Mouse (Mus musculus): ENCODE results near the gene Card9. TPM values are rescaled to one million over a fixed set of nuclear protein-coding genes. Genes with fewer than 3 reads are reported as not detected.
"Not testable (repeated sequence)": the region's sequence is repeated elsewhere in the genome, so short reads cannot be mapped to it uniquely, and the experiment has no call there.

Gene Card9
- 1 to 10 TPM in 2 of 3 experiments, under 1 TPM in 1; 0.53 to 2.1 (median 1.1) TPM for polyA plus RNA-seq (2017; shearing (Covaris generic))

GRCm38 (mm10) chr2:26360772-26361171 lies at the start of gene Card9:
Gene Card9, minus strand, starts transcription at chr2:26360918.
- no peak for ATAC-seq

GRCm38 (mm10) chr2:26410091-26410490 lies 49.4 kb upstream of the Card9 start:
- ATAC-seq, result no peak

- ATAC-seq, result no peak
Observed at GRCm38 (mm10) chr2:26409362-26409761, 48.6 kb upstream of the Card9 start.

DNA sequence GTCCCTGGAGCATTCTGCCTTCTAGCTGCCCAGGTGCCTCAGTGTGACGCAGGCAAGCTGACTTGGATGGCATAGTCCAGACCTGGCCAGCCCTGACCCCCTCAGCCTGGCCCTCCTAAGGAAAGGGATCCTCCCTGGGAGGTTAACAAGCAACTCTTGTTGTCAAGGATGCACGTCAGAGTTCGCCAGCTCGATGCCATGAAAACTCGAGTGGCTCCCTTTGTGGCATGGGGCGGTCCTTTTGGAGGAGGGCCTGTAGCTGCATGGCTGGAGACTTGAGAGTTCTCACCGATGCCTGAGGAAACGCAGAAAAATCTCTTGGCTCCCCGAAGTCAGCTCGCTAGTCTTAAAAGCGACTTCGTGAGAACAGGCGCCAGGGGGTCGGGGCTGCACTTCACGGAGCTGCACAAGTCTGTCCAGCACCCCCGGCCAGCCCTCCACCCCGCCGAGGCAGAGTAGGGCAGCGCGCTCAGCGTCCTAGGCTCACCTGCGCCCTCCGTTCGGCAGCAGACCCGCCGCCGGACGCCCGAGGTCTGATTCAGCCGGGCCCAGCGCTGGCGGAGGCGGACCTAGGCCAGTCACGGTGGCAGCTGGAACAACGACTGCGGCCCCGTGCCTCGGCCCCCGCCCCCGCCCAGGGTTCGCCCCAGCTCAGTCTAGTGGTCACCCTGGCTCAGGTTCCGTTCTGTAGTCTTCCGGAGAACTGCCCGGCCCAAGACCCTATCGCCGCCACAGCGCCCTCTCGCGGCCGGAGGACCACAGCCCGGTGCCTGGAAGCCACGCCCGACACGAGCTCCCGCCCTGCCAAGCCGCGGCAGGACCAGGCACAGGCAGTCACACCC lies 48.0 kb upstream of the Card9 start, which contains the start of gene Inpp5e:
TSS of gene Inpp5e (minus strand) at position 689 of the 842 bp plus-strand sequence.
- ATAC-seq, result peak; percentile 94

DNA sequence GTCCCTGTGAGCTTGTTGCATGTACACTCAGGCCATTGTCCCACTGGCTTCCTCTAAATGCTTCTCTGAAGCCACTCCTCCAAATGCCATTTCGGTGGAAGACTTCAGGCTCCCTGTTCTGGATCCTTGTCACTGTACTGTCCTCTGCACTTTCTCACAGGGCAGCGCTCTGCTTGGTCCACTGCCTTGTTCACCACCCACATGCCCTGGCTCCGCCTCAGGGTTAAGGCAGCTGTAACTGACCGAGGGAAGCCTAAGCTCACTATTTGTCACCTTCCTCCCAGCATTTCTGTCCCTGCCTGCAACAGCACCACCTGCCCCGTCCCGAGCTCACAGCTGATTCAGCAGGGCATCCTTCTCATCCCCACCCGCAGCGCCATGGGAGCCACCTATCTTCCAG lies 42.6 kb upstream of the Card9 start:
- ATAC-seq, result no peak

- no peak for ATAC-seq
Observed at GRCm38 (mm10) chr2:26402265-26402664, 41.5 kb upstream of the Card9 start.

- ATAC-seq, result no peak
Observed at GRCm38 (mm10) chr2:26401023-26401422, 40.3 kb upstream of the Card9 start.

GRCm38 (mm10) chr2:26400296-26400695 lies 39.6 kb upstream of the Card9 start:
- ATAC-seq, result no peak

- no peak for ATAC-seq
Observed at GRCm38 (mm10) chr2:26399647-26400046, 38.9 kb upstream of the Card9 start.

- ATAC-seq, result no peak
Observed at GRCm38 (mm10) chr2:26398978-26399377, 38.3 kb upstream of the Card9 start.

DNA sequence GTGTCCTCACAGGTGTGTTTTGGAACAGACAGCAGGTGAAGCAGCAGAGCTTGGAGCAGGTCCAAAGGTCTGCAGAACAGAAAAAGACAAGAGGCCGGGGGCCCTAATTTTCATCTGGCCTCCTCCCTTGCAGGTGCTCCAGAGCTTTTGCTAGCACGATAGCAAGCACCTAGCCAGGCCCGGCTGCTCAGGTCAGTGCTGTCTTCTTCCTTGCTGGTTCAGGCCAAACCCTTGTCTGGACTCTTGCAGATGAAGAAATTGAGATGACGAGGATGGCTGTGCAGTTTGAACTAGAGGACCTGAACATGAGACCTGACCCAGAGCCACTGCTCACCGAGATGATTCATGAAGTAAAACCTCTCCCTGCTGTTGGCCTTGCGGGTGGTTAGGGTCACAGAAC lies 30.9 kb upstream of the Card9 start:
- ATAC-seq, result no peak

DNA sequence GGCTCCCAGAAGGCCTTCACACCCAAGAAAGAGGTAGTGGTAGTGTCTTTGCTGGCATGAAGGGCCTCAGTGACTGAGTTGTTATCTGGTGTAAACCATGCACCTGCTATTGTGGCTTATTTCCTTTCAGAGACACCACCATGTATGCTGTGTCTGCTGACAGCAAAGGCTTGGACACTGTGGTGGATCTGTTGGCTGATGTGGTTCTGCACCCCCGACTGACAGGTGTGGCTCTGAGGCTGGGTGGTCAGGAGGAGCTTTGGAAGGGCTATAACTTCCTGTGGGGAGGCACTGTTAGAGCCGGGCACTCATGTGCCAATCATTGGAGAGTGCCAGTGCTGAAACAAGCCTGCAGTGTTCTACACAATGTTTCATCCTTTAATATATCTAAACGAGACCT lies 30.2 kb upstream of the Card9 start:
- ATAC-seq, result no peak

DNA sequence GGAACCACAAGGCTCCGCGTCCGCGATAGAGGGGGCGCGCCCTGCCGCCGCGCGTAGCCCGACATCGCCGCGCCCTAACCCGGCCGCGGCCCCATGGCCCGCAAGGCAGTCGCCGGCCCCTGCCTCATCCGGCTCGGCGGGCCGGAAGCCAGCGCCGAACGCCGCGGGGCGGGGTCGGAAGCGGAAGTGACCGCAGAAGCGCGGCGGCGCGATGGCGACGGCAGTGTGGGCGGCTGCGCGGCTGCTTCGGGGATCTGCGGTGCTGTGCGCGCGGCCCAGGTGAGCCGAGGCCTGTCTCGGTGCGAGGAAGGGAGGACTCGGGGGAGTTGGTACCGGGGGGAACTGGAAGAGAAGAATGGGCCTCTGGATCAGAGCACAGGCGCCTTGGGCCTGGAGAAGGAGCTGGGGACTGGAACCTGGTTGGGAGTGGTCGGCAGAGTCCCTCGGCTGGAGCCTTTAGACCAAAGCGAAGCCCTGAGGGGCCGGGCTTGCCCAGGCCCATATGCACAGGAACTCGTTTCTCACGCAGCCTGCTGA lies 28.5 kb upstream of the Card9 start, which contains the start of the genes Entr1 and Pmpca:
TSS of gene Entr1 (minus strand) at position 163 of the 537 bp plus-strand sequence.
TSS of gene Pmpca (plus strand) at position 186 of the 537 bp plus-strand sequence.
- ATAC-seq, result peak; percentile 94

GRCm38 (mm10) chr2:26388682-26389153 lies 28.0 kb upstream of the Card9 start:
- ATAC-seq, result peak; percentile 11

GRCm38 (mm10) chr2:26387713-26388112 lies 27.0 kb upstream of the Card9 start:
- ATAC-seq, result no peak

GRCm38 (mm10) chr2:26380871-26381270 lies 20.2 kb upstream of the Card9 start:
- ATAC-seq, result not testable (repeated sequence)

- ATAC-seq, result peak; percentile 100
Observed at GRCm38 (mm10) chr2:26380131-26380771, 19.5 kb upstream of the Card9 start, which contains the start of gene Snapc4. Gene Snapc4, minus strand, starts transcription at chr2:26380653.

GRCm38 (mm10) chr2:26372396-26372795 lies 11.7 kb upstream of the Card9 start:
- no peak for ATAC-seq

DNA sequence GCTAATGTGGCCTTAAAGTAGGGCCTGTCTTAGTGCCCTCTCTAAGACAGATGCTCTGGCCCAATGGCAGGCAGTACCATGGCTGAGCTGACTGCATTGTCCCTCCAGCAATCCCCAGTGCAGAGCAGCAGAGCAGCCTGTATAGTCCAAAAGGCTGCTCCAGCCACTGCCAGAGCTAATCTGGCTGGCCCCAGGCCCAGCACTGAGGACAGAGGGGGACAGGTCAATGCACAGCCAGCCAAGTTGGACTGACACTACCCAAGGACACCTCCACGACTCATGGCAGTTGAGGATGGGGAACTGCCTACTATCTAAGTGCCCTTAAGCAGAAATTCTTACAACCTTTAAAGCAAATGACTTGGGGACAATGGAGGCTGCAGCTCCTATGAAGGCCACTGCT lies 7.9 kb upstream of the Card9 start:
- ATAC-seq, result no peak

- ATAC-seq, result no peak
Observed at GRCm38 (mm10) chr2:26367911-26368310, 7.2 kb upstream of the Card9 start.

GRCm38 (mm10) chr2:26364738-26365465 lies 4.2 kb upstream of the Card9 start:
- no peak for ATAC-seq

DNA sequence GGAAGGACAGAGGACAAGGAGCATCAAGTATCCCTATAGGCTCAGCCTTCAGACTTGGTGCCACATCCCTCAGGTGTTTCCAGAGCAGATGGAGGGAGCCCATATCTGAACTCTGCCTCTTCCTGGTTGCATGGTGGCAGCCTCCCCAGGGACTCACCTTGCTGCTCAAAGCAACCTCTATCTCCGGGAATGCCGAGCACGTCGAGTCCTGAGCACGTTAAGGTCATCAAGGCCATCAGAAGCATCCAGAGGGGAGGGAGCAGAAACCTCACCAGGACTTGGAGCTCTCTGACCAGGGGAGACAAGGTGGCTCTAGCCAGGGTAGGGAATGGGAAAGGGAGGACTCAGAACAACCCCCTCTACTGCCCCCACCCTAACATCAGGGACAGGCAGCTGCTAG lies 2.8 kb upstream of the Card9 start:
- ATAC-seq, result no peak

Measured in inflammation-experienced regulatory T-cells, adult 6 months (primary cell).